Mouse (Mus musculus) left cerebral cortex, adult 8-10 months (tissue): ENCODE measurements around the gene Cdc5l. TPM values are rescaled to one million over a fixed set of nuclear protein-coding genes. Genes with fewer than 3 reads are reported as not detected.
A peak's percentile ranks its signal among the peaks of the same experiment; 100 is the strongest.
"Not testable (repeated sequence)": the region's sequence is repeated elsewhere in the genome, so short reads cannot be mapped to it uniquely, and the experiment has no call there.

Source experiments
- DNase-seq, 2 experiments: peaks; one replicate each; pipeline ENCODE4 v3.0.0; 2022; ENCODE audit warnings: low spot score in 2 of 2
- total RNA-seq, 4 experiments: library from RNA; stranded (reverse); gene quantifications; 2 replicates each; pipeline ENCODE4 v1.2.4; 2022

Cdc5l gene
- total RNA-seq, 4 experiments from 2014 or later = 50.9 to 62.6 (median 52.9) TPM

DNA sequence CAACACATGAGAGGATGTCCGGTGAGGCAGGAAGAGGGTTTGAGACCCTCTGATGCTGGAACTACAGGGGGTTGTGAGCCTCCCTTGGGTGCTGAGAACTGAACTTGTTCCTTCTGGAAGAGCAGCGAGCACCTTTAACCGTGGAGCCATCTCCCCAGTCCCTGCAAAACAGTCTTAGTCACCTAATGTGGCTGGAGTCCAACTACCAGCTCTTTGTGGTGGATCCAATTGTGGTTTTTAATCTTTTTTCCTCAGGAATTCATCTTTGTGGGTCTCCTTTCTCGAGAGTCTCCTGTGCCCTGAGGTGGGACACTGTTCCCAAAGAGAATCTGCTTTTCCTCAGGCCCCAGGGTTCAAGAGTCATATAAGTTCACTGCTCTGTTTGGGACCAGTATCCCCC lies 12.4 kb upstream of the Cdc5l start:
- DNase-seq = no peak

DNA sequence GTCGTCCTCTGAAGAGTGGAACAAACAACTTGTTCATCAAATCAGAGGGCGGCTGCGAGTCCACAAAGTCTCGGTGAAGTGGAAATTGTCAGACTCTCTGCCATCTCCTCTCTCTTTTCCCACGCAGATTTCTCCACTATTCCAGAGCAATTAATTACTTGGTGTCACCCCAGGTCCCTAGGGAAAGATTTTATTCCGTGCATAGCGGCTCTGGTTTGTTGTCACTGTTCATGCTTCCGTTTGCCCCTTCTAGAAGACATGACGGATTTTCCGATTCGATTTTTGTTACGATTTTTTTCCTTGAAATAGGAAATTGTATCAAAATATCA lies 689 bp upstream of the Cdc5l start:
- peak in 1 of 2 experiments; percentile 11 for DNase-seq

DNA sequence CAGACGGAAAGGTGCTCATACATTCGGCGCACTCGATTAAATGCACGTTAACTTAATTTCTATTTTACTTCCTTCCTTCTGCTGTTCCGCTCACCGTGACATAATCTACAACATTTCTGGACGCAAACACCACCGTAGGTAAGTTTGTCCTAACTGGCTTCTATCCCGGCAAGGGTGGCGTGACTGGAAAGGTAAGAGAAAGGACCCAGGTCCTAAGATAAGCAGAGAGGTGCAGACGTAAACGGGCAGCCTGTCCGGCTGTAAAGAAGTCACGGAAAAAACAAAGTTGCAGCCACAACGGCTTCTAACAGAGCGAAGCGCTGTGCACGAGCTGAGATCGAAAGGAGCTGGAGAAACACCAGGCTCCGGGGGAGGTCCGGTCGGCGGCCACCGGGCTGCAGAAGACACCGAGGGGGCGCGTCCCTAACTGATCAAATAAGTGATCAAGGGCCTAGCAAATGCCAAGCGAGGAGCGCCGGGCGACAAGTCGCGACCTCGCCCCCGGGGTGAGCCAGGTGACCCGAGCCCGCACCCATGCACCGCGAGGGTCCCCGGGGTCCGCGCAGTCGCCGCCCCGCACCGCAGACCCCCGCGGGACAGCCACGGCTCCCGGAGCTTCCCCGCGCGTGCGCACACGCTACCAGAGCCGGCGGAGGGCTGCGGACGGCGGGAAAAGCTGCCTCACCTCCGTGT lies 685 bp downstream of the Cdc5l start:
- peak in 1 of 2 experiments; percentile 38 for DNase-seq

DNA sequence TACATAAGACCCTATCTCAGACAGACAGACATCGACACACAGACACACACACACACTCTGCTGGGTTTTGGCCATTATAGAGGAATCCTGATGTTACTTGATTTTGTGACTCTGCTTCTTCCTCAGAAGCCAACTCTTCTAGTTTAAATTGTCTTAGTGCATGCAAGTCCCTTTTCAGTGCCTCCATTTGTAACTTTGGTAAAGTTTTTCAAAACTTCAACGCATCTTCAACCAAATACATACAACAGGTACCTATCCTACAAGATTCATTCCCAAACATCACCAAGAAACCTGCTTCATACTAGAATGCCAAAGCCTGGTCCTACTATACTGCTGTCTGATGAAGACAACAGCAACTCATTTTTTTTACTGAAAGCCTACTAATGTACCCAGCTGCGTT lies 1.5 kb downstream of the Cdc5l start:
- no peak for DNase-seq

DNA sequence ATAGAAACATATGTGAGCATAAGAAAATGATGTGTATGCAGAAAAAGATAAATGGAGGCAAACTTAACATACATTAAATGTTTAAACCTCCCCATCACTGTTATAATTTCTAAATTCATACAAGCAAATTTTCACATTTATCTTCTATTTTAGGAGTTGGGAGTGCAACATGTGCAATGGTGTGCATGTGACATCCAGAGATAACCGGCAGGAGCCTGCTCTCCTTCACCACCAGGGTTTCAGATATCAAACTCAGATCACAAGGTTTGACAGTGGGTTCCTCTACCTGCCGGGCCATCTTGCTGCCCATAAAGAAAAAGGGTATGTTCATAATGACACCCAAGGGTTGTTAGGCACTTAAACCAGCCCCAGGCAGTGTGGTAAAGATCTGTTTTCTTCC lies 16.1 kb downstream of the Cdc5l start:
- DNase-seq = no peak

DNA sequence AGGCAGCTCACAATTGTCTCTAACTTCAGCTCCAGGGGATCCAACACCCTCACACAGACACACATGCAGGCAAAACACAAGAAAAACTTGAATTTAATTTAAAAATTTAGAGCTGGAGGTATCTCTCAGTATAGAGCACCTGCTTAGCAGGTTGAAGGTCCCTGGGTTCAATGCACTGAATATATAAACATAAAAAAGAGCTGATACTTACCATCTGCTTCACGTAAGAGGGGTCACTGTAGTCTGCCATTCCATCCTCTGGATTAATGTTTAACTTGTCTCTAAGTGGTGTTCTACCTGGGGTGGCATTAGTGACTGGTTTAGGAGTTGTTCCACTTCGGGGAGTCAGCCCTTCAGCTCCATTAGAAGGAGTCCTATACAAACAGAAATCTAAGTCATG lies 21.9 kb downstream of the Cdc5l start:
- not testable (repeated sequence) for DNase-seq

DNA sequence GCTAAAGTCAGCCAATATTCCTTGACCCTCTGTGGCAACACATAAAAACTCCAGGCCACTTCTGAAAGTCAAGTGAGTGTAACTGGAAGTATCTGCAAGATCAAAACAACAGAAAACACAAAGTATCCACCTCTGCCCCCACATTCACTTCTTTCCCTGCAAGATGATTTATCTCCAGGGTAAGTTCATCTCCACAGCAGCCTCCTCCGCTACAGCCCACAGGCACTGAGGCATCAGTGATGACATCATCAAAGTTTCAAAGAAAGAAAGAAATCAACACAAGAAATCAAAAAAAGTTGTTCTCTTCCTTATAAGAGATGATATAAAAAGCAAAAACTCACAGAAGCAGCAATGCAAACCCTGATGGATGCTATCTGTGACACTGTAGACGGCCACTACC lies 24.8 kb downstream of the Cdc5l start:
- DNase-seq = no peak

DNA sequence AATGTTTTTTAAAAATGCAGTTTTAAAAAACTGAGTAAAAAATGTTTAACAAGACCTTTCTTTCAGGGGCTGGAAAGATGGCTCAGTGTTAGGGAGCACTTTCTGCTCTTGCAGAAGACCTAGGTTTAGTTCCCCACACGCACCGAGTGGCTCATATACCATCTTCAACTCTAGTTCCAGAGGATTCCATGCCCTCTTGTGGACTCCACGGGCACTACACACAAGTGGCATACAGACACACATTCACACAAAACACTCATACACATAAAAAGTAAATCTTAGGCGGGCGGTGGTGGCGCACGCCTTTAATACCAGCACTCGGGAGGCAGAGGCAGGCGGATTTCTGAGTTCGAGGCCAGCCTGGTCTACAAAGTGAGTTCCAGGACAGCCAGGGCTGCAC lies 27.3 kb downstream of the Cdc5l start:
- no peak for DNase-seq

GRCm38 (mm10) chr17:45403207-45403606 lies 30.3 kb downstream of the Cdc5l start:
- no peak for DNase-seq

- no peak for DNase-seq
Observed at GRCm38 (mm10) chr17:45402601-45403000, 30.9 kb downstream of the Cdc5l start.

- DNase-seq = no peak
Observed at GRCm38 (mm10) chr17:45402126-45402525, 31.4 kb downstream of the Cdc5l start.

- DNase-seq = no peak
Observed at GRCm38 (mm10) chr17:45401126-45401905, 32.2 kb downstream of the Cdc5l start.

GRCm38 (mm10) chr17:45398021-45398420 lies 35.5 kb downstream of the Cdc5l start:
- no peak for DNase-seq

DNA sequence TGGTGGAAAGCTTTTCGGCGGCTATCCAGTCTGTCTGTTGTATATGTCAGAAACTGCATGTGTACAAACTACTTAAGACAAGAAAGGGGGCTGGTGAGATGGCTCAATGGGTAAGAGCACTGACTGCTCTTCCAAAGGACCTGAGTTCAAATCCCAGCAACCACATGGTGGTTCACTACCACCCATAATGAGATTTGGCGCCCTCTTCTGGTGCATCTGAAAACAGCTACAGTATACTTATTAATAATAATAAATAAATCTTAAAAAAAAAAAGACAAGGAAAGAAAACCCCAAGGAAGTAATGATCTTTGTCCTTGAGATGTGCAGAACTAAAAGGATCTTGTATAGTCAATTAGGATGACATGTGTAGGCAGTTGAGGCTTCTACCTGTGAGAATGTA lies 36.0 kb downstream of the Cdc5l start:
- DNase-seq = no peak

DNA sequence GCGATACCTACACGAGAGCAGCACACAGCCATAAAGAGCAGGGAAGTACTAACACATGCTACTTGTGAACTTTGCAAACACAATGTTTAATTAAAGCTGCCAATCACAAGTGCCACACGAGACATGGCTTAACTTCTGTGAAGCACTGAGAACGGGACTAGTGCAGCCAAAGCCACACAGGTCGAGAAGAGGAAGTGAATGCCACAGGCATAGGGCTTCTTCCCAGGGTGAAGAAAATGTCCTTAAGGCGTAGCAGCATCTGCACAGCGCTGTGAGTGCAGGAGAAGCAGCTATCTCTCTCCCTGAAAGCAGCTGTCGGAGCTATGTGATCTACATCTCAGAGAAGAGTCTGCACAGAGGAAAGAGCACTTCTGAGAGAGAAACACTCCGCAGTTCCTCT lies 38.9 kb downstream of the Cdc5l start:
- DNase-seq = no peak

DNA sequence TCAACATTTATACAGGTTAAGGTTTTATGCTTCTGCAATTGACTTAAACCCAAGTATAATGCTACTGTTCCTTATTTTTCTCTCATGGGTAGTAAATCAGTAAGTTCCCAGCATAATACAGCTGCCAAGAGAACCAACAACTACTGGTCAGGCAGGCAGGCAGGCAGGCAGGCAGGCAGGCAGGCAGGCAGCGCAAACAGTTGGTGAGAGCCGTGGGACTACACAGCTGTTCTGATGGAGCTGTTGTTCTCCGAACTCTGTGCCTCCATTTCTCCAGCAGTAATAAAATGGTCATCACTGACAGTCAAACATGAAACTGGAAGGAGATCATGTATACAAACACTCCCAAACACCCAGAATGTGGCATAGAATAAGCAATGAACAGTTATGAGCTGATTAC lies 39.8 kb downstream of the Cdc5l start:
- DNase-seq = no peak

GRCm38 (mm10) chr17:45389896-45390295 lies 43.6 kb downstream of the Cdc5l start:
- peak in 1 of 2 experiments; percentile 15 for DNase-seq

DNA sequence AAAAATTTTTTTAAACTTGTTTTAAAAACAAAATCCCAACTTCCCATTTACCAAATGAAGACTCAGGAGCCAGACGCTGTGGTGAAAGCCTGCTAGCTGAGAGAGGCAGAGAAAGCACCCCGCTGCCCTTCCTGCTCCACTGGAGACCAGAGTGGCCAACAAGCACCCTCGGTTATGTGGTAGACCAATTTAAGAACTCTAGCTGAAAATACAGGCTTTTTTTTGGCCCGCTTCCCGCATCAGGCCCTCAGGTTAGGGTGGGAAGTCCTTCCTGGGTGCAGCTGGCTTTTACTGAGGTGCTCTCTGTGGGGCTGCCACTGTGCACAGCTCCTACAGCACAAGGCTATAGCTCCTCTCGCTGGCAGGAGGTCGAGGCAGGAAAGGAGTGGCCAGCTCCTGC lies 46.6 kb downstream of the Cdc5l start:
- no peak for DNase-seq

DNA sequence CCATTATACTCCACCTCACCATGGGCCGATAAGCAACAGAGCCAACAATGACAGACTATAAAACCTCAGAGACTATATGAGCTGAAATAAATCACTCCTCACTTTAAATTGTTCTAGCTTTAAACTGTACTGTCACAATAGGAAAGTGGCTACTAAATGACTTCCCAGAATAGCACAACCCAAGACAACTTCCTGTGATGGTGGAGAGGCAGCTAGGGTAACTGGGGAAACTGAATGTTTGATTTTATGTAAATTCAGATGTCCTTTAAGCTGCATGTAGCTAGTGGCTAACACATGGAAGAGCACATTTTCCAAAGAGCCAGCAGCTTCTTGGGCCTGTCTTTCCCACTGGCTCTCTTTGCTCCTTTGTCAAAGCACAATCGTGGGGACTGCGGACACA lies 50.2 kb downstream of the Cdc5l start:
- DNase-seq = no peak

GRCm38 (mm10) chr17:45379271-45379784 lies 54.2 kb downstream of the Cdc5l start:
- DNase-seq = no peak

DNA sequence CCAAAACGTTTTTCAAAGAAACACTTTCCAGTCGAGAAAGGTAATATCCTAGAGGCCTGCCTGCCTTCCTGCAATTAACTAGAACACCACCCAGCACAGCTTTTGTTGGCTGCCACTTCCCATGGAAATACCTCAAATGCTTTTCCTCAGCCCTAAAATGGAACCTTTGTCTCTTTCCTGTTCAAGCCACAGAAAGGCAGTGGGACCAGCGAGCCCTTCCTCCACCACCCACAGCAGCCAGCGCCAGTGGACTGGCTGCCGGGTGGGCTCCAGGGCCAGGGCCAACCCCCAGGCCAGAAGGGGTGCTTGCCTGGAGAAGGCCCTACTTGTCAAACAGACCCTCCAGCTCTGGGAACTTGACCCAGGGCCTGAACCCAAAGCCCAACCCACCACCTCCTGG lies 56.2 kb downstream of the Cdc5l start:
- DNase-seq = no peak

DNA sequence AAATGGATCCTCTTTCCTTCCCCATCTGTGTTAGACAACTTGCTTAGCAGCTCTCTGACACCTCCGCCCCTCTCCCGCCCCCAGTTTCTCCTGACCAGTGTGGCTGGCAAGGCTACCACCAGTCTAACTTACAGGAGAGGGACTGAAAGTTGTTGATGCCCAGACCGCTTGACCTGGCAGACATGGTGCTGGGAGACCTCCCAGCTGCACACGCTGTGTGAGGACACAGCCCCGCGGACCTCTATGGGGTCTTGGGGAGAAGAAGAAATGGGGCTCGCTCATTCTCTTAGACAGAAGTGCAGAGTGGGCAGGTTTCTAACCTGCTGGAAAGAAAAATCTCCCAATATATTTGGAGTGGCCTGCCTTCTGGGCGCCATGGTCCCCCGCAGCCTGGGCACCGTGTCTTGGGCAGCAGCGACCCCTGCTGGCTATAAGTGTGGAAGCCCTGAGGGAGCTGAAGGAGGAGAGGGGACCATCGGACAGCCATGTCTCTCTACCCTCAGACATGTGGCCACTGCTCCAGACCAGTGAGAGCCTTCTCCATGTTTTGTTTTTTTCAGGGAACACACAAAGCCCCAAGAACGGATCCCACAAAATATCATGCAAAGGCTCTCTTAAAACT lies 59.4 kb downstream of the Cdc5l start:
- peak; percentile 24 to 75 for DNase-seq
